Mouse (Mus musculus): ENCODE data around the gene 9330159F19Rik. TPM values are rescaled to one million over a fixed set of nuclear protein-coding genes. Genes with fewer than 3 reads are reported as not detected.

The 9330159F19Rik gene
- 1.2 and 1.5 TPM in 2 replicates for polyA plus RNA-seq (2015; fragmentation: Nextera tagmentation; extraction: Ambion mirVana)

GRCm38 (mm10) chr10:29211453-29211852 is at the start of gene 9330159F19Rik:
TSS of gene 9330159F19Rik (plus strand) at chr10:29211606.
- no peaks in the 10 kb centered on the region for H3K27me3 ChIP-seq
- H3K36me3 ChIP-seq = no peaks in the 10 kb centered on the region
- 0 out of 2 replicates have a peak within 1 kb of the TSS, but pooled peaks have one; percentile 7 for H3K27ac ChIP-seq (replicated peaks)
- no peak within 1 kb of the TSS; the same call in 1 of the 2 replicates for H3K4me2 ChIP-seq (replicated peaks)
- H3K4me1 ChIP-seq = peaks cover 5% of the 10 kb centered on the region; the same call in 1 of the 2 replicates
- no peak within 1 kb of the TSS; the same call in 1 of the 2 replicates for H3K4me3 ChIP-seq (replicated peaks)
- WGBS = 8% methylated on average over 4 of the region's 4 CpGs
- peak; percentile 80 for ATAC-seq (ENCODE audit: insufficient number of reproducible peaks, low FRiP score, low TSS enrichment, low read depth)
- no peaks in the 10 kb centered on the region for H3K9me3 ChIP-seq (replicated peaks)
- H3K9ac ChIP-seq = no peak within 1 kb of the TSS

DNA sequence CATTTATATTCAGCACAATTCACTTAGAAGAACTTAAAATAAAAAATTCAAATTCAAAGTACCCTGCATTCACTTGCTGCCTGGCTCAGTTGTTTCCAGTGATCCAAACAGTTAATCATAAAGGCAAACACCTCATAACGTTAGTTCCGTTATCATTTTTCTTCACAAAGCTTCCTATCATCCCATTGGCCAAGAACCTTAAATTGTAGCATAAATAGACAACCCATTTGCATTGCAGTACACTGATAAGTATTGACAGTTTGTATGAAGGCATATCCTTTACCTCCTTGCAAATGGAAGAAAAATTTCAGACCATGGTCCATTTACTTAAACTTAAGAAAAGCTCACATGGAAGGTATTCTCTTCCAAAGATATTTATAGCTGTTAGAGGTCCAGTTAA is 49.7 kb upstream of the 9330159F19Rik start:
- Histone ChIP-seq H3K9ac (no peak overlapping the region), H3K9me3 (replicated peaks) (no peaks in the 10 kb centered on the region), H3K4me1 (no peaks in the 10 kb centered on the region), H3K27ac (replicated peaks) (no peak overlapping the region), H3K4me2 (replicated peaks) (no peak overlapping the region), H3K4me3 (replicated peaks) (no peak overlapping the region), H3K27me3 (no peaks in the 10 kb centered on the region), H3K36me3 (no peaks in the 10 kb centered on the region)
- ATAC-seq (ENCODE audit: insufficient number of reproducible peaks, low FRiP score, low TSS enrichment, low read depth) = no peak
- WGBS = 87% methylated on average over 2 of the region's 2 CpGs

GRCm38 (mm10) chr10:29173778-29174177 is 37.6 kb upstream of the 9330159F19Rik start:
- H3K9me3 ChIP-seq (replicated peaks) = no peaks in the 10 kb centered on the region
- H3K27ac ChIP-seq (replicated peaks) = no peak overlapping the region
- no peak overlapping the region for H3K9ac ChIP-seq
- ATAC-seq (ENCODE audit: insufficient number of reproducible peaks, low FRiP score, low TSS enrichment, low read depth) = no peak
- H3K4me2 ChIP-seq (replicated peaks) = no peak overlapping the region
- no peaks in the 10 kb centered on the region for H3K36me3 ChIP-seq
- no peaks in the 10 kb centered on the region for H3K4me1 ChIP-seq
- H3K4me3 ChIP-seq (replicated peaks) = no peak overlapping the region
- H3K27me3 ChIP-seq = no peaks in the 10 kb centered on the region
- 83% methylated on average over 2 of the region's 2 CpGs for WGBS

- ATAC-seq (ENCODE audit: insufficient number of reproducible peaks, low FRiP score, low TSS enrichment, low read depth) = no peak
- Histone ChIP-seq H3K4me3 (replicated peaks) (no peak overlapping the region), H3K9ac (no peak overlapping the region), H3K36me3 (no peaks in the 10 kb centered on the region), H3K9me3 (replicated peaks) (no peaks in the 10 kb centered on the region), H3K27ac (replicated peaks) (no peak overlapping the region), H3K4me2 (replicated peaks) (no peak overlapping the region), H3K27me3 (no peaks in the 10 kb centered on the region), H3K4me1 (no peaks in the 10 kb centered on the region)
- WGBS = 45% methylated on average over 3 of the region's 3 CpGs
These were observed 35.8 kb upstream of the 9330159F19Rik start for GRCm38 (mm10) chr10:29175656-29176055.

- no peaks in the 10 kb centered on the region for H3K36me3 ChIP-seq
These were observed 34.5 kb upstream of the 9330159F19Rik start for GRCm38 (mm10) chr10:29176881-29177280.

DNA sequence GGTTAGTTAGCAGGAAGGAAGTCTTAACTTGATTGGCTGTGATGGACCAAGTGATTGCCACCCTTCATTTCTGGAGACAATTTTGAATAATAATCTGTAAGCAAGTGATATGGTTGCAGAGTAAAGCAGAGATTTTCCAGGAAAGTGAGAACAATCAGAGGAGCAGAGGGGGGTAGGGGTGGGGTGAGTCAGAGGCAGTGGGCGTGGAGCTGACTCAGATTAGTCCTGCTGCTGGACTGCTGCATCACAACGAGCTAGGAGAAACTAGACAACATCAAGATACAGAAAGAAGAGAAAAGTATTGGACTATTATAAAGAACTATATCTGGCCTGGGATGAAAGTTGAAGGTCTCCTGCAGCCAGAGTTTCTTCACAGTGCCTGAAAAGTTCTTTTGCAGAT is 33.4 kb upstream of the 9330159F19Rik start:
- H3K4me1 ChIP-seq = no peaks in the 10 kb centered on the region
- no peaks in the 10 kb centered on the region for H3K9me3 ChIP-seq (replicated peaks)
- no peaks in the 10 kb centered on the region for H3K36me3 ChIP-seq
- no peak overlapping the region for H3K4me3 ChIP-seq (replicated peaks)
- no peak for ATAC-seq (ENCODE audit: insufficient number of reproducible peaks, low FRiP score, low TSS enrichment, low read depth)
- no peak overlapping the region for H3K4me2 ChIP-seq (replicated peaks)
- no peak overlapping the region for H3K27ac ChIP-seq (replicated peaks)
- WGBS = 34% methylated on average over 2 of the region's 2 CpGs
- no peaks in the 10 kb centered on the region for H3K27me3 ChIP-seq
- no peak overlapping the region for H3K9ac ChIP-seq

More at GRCm38 (mm10) chr10:29176881-29177280, 34.5 kb upstream of the 9330159F19Rik start:
- Histone ChIP-seq H3K27ac (replicated peaks) (no peak overlapping the region), H3K9ac (no peak overlapping the region), H3K9me3 (replicated peaks) (no peaks in the 10 kb centered on the region), H3K4me2 (replicated peaks) (no peak overlapping the region), H3K4me3 (replicated peaks) (no peak overlapping the region), H3K4me1 (no peaks in the 10 kb centered on the region), H3K27me3 (no peaks in the 10 kb centered on the region)
- WGBS = 78% methylated on average over 4 of the region's 4 CpGs
- no peak for ATAC-seq (ENCODE audit: insufficient number of reproducible peaks, low FRiP score, low TSS enrichment, low read depth)

DNA sequence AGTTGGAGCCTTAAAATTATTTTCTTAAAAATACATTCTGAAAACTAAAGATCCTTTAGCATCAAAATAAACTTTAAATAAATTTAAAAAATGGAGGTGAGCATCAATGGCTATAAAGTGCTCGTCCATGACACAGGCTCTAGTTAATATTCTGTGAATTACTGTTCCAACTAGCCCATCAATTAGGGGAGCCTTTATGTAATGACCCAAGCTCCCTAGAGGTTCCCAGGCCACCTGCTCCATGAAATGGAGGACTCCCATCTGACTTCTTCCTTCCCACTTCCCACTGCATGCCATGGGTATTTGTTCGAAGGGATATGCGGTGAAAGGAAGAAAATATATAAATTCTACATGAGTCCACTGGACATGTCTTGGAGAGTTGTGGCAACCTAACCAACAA is 31.2 kb upstream of the 9330159F19Rik start:
- Histone ChIP-seq H3K27me3 (no peaks in the 10 kb centered on the region), H3K4me3 (replicated peaks) (no peak overlapping the region), H3K36me3 (no peaks in the 10 kb centered on the region), H3K9me3 (replicated peaks) (no peaks in the 10 kb centered on the region), H3K9ac (no peak overlapping the region), H3K4me1 (no peaks in the 10 kb centered on the region), H3K4me2 (replicated peaks) (no peak overlapping the region), H3K27ac (replicated peaks) (no peak overlapping the region)
- ATAC-seq (ENCODE audit: insufficient number of reproducible peaks, low FRiP score, low TSS enrichment, low read depth) = no peak
- WGBS = 90% methylated on average over 3 of the region's 3 CpGs

- Histone ChIP-seq H3K27ac (replicated peaks) (no peak overlapping the region), H3K27me3 (no peaks in the 10 kb centered on the region), H3K9me3 (replicated peaks) (no peaks in the 10 kb centered on the region), H3K4me1 (no peaks in the 10 kb centered on the region), H3K36me3 (no peaks in the 10 kb centered on the region), H3K4me3 (replicated peaks) (no peak overlapping the region), H3K4me2 (replicated peaks) (no peak overlapping the region), H3K9ac (no peak overlapping the region)
- ATAC-seq (ENCODE audit: insufficient number of reproducible peaks, low FRiP score, low TSS enrichment, low read depth) = no peak
- WGBS = 82% methylated on average over 2 of the region's 2 CpGs
These were observed 30.4 kb upstream of the 9330159F19Rik start for GRCm38 (mm10) chr10:29181046-29181445.

- Histone ChIP-seq H3K27ac (replicated peaks) (no peak overlapping the region), H3K9me3 (replicated peaks) (no peaks in the 10 kb centered on the region), H3K36me3 (no peaks in the 10 kb centered on the region), H3K27me3 (no peaks in the 10 kb centered on the region), H3K4me1 (no peaks in the 10 kb centered on the region), H3K4me2 (replicated peaks) (no peak overlapping the region), H3K9ac (no peak overlapping the region), H3K4me3 (replicated peaks) (no peak overlapping the region)
- no peak for ATAC-seq (ENCODE audit: insufficient number of reproducible peaks, low FRiP score, low TSS enrichment, low read depth)
These were observed 17.6 kb upstream of the 9330159F19Rik start for GRCm38 (mm10) chr10:29193769-29194168.

DNA sequence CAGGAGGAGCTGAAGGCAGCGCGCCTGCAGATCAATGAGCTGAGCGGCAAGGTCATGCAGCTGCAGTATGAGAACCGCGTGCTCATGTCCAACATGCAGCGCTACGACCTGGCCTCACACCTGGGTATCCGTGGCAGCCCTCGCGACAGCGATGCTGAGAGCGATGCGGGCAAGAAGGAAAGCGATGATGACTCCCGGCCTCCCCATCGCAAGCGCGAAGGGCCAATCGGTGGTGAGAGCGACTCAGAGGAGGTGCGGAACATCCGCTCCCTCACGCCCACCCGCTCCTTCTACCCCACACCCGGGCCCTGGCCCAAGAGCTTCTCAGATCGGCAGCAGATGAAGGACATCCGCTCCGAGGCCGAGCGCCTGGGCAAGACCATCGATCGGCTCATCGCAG is 14.6 kb upstream of the 9330159F19Rik start:
- 98% methylated on average over 33 of the region's 33 CpGs for WGBS
- no peaks in the 10 kb centered on the region for H3K36me3 ChIP-seq
- ATAC-seq (ENCODE audit: insufficient number of reproducible peaks, low FRiP score, low TSS enrichment, low read depth) = no peak
- H3K27ac ChIP-seq (replicated peaks) = no peak overlapping the region
- no peaks in the 10 kb centered on the region for H3K4me1 ChIP-seq
- no peak overlapping the region for H3K4me2 ChIP-seq (replicated peaks)
- no peaks in the 10 kb centered on the region for H3K9me3 ChIP-seq (replicated peaks)
- no peak overlapping the region for H3K9ac ChIP-seq
- H3K27me3 ChIP-seq = no peaks in the 10 kb centered on the region
- no peak overlapping the region for H3K4me3 ChIP-seq (replicated peaks)

DNA sequence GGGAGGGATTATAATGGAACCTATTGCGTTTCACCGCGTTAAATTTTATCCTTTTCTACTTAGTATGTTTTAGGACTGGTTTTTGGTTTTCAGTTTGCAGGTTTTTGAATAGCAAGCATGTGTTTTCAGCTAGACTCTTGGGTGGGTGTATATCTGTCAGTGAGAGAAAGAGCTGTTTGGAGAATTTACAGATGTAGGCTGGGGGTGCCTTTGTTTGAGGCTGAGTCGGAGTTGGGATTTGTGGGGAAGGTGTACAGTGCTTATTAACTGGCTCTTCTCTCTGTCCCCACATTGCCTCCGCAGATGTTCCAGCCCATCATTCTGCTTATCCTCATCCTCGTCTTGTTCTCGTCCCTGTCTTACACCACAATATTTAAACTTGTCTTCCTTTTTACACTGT is 12.8 kb upstream of the 9330159F19Rik start, which contains the start of gene Gm49353:
Gm49353 (plus strand) TSS at position 313 of the 400 bp plus-strand sequence.
- no peak within 1 kb of the TSS for H3K4me2 ChIP-seq (replicated peaks)
- WGBS = 80% methylated on average over 7 of the region's 7 CpGs
- no peaks in the 10 kb centered on the region for H3K9me3 ChIP-seq (replicated peaks)
- H3K9ac ChIP-seq = no peak within 1 kb of the TSS
- H3K27ac ChIP-seq (replicated peaks) = no peak within 1 kb of the TSS
- H3K4me1 ChIP-seq = no peaks in the 10 kb centered on the region
- no peak within 1 kb of the TSS for H3K4me3 ChIP-seq (replicated peaks)
- no peak for ATAC-seq (ENCODE audit: insufficient number of reproducible peaks, low FRiP score, low TSS enrichment, low read depth)
- no peaks in the 10 kb centered on the region for H3K27me3 ChIP-seq
- no peaks in the 10 kb centered on the region for H3K36me3 ChIP-seq

DNA sequence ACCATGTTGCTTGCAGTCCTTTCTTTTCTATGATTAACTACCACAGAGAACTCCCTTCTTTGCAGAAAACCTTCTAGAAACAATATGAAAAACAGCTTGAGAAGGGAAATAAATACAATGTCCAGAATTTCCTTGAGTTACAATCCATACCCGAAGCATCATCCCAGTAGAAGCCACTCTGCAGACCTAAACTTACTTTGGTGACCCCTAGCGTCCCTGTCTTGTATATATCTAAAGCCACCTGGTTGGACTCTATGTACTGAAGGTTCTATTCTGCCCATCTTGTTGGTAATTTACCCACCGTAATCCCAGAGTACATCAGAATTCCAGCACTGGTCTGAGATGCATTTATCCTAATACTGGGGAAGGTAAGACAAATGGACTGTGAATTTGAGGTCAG is 11.6 kb upstream of the 9330159F19Rik start:
- H3K4me2 ChIP-seq (replicated peaks) = no peak overlapping the region
- no peaks in the 10 kb centered on the region for H3K9me3 ChIP-seq (replicated peaks)
- H3K4me1 ChIP-seq = no peaks in the 10 kb centered on the region
- no peak overlapping the region for H3K27ac ChIP-seq (replicated peaks)
- no peak overlapping the region for H3K9ac ChIP-seq
- H3K27me3 ChIP-seq = no peaks in the 10 kb centered on the region
- no peak for ATAC-seq (ENCODE audit: insufficient number of reproducible peaks, low FRiP score, low TSS enrichment, low read depth)
- H3K4me3 ChIP-seq (replicated peaks) = no peak overlapping the region
- 76% methylated on average over 3 of the region's 3 CpGs for WGBS
- H3K36me3 ChIP-seq = no peaks in the 10 kb centered on the region

Measured in embryonic facial prominence, embryonic 15.5 days (tissue).